Mouse (Mus musculus): Measurements from ENCODE around the gene Acacb. TPM values are rescaled to one million over a fixed set of nuclear protein-coding genes. Genes with fewer than 3 reads are reported as not detected.
A peak's percentile ranks its signal among the peaks of the same experiment; 100 is the strongest.

Gene Acacb
- polyA plus RNA-seq, 1 experiment from 2014 or later: 0.69 TPM

DNA sequence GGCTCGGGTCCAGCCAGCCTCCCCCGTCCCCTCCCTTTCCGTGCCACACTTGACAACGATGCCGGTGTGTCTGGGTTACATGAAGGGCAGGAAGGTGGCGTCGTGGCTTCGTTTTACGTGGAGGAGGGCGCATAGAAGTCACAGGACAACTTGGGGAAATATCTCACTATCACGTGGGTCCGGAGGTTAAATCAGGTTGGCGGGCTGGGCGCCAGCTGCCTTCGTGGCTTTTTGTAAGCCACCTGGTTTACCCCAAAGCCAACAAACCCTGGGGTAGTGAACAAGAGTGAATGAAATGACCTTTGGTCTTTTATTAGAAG is 14.9 kb upstream of the Acacb start:
- no peak for TF ChIP-seq CTCF (IDR thresholded peaks at IDR 0.05; ENCODE audit: low read depth)
- H3K4me2 ChIP-seq (replicated peaks; ENCODE audit: low read depth): peak overlapping the region; percentile 100
- 0 out of 2 replicates have a peak, but pooled peaks cover 3% of the 10 kb centered on the region for H3K4me1 ChIP-seq (replicated peaks; ENCODE audit: control insufficient read depth, insufficient read depth, low read length)
- H3K9me3 ChIP-seq (ENCODE audit: control insufficient read depth): no peaks in the 10 kb centered on the region
- WGBS: under 1% methylated on average over 15 of the region's 15 CpGs
- peak overlapping the region; percentile 66 for H3K27ac ChIP-seq (ENCODE audit: low read depth, low read length)
- H3K4me3 ChIP-seq (ENCODE audit: low read depth, low read length): peak overlapping the region; percentile 65
- ATAC-seq: no peak; the same call in 1 of the 2 replicates
- peak overlapping the region; percentile 59 for H3K9ac ChIP-seq (ENCODE audit: low read depth, low read length)
- peaks cover 3% of the 10 kb centered on the region; the same call in 1 of the 2 replicates for H3K36me3 ChIP-seq (ENCODE audit: control insufficient read depth, insufficient read depth)
- no peaks in the 10 kb centered on the region for H3K27me3 ChIP-seq (replicated peaks; ENCODE audit: control insufficient read depth, insufficient read depth, low read length)

DNA sequence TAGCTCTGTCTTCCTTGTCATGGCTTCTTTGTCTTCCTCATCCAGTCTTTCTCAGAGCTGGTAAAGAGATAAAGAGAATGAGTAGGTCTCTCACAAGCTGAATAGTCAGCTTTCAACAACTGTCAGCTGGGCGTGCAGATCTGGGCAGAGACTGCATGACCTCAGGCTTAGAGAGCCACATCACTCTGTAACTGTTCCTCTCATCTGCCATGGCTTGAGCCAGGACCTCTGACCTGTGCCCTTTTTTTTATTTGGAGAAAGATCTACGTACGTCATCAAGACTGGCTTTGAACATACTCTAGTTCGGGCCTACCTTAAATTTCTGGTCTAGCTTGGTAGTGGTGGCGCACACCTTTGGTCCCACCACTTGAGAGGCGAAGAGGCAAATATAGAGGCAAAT is 13.5 kb upstream of the Acacb start:
- no peak overlapping the region for H3K9ac ChIP-seq (ENCODE audit: low read depth, low read length)
- no peak overlapping the region for H3K4me3 ChIP-seq (ENCODE audit: low read depth, low read length)
- WGBS: 95% methylated on average over 6 of the region's 6 CpGs
- peaks cover 9% of the 10 kb centered on the region; the same call in 1 of the 2 replicates for H3K36me3 ChIP-seq (ENCODE audit: control insufficient read depth, insufficient read depth)
- no peak overlapping the region for H3K4me2 ChIP-seq (replicated peaks; ENCODE audit: low read depth)
- no peaks in the 10 kb centered on the region for H3K27me3 ChIP-seq (replicated peaks; ENCODE audit: control insufficient read depth, insufficient read depth, low read length)
- ATAC-seq: no peak
- H3K9me3 ChIP-seq (ENCODE audit: control insufficient read depth): no peaks in the 10 kb centered on the region
- no peak overlapping the region for H3K27ac ChIP-seq (ENCODE audit: low read depth, low read length)
- no peak for TF ChIP-seq CTCF (IDR thresholded peaks at IDR 0.05; ENCODE audit: low read depth)
- 0 out of 2 replicates have a peak, but pooled peaks cover 3% of the 10 kb centered on the region for H3K4me1 ChIP-seq (replicated peaks; ENCODE audit: control insufficient read depth, insufficient read depth, low read length)

DNA sequence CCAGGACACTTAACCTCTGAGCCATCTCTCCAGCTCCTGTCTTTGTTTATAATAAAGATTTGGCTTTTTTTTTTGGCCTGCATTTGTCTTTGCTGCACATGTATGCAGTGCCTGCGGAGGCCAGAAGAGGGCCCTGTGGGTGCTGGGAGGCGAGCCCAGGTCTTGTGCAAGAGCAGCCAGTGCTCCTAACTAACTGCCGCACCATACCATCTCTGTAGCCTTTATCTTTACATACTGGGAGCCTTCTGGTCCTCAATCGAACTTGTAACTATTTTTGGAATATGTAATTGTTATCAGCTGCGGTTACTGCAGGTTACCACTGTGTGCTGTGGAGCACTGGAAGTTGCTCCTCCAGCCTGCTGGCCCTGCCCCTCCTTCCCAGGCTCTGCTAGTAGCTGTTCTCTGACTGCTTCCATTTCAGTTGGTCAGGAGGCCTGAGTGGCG is 12.2 kb upstream of the Acacb start:
- no peak for ATAC-seq
- peak; percentile 82 for TF ChIP-seq CTCF (IDR thresholded peaks at IDR 0.05; ENCODE audit: low read depth)
- Histone ChIP-seq H3K27me3 (replicated peaks; ENCODE audit: control insufficient read depth, insufficient read depth, low read length) (no peaks in the 10 kb centered on the region), H3K9me3 (ENCODE audit: control insufficient read depth) (no peaks in the 10 kb centered on the region), H3K4me3 (ENCODE audit: low read depth, low read length) (no peak overlapping the region), H3K9ac (ENCODE audit: low read depth, low read length) (no peak overlapping the region), H3K27ac (ENCODE audit: low read depth, low read length) (no peak overlapping the region), H3K4me1 (replicated peaks; ENCODE audit: control insufficient read depth, insufficient read depth, low read length) (0 out of 2 replicates have a peak, but pooled peaks cover 3% of the 10 kb centered on the region), H3K36me3 (ENCODE audit: control insufficient read depth, insufficient read depth) (peaks cover 9% of the 10 kb centered on the region; the same call in 1 of the 2 replicates), H3K4me2 (replicated peaks; ENCODE audit: low read depth) (no peak overlapping the region)
- WGBS: 37% methylated on average over 6 of the region's 6 CpGs

DNA sequence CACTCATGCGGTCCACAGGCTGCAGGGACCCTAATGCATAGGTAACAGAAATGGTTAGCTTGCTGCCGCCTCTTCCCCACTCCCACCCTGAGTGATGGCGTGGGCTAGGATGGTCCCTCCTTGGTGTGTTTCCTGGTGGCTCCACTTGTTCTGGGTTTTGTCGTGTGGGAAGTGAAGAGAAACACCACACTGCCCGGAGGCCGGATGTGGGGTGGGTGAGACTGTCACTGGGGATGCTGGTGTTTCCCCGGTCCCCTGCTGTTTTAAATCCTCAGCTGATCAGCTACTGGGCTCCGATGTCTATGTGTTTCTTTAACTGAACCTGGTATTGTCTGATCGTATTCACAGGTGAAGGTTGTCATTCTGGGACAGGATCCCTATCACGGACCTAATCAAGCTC is 10.8 kb upstream of the Acacb start:
- H3K27ac ChIP-seq (ENCODE audit: low read depth, low read length): no peak overlapping the region
- H3K4me3 ChIP-seq (ENCODE audit: low read depth, low read length): no peak overlapping the region
- no peaks in the 10 kb centered on the region for H3K9me3 ChIP-seq (ENCODE audit: control insufficient read depth)
- no peak overlapping the region for H3K9ac ChIP-seq (ENCODE audit: low read depth, low read length)
- peaks cover 9% of the 10 kb centered on the region; the same call in 1 of the 2 replicates for H3K36me3 ChIP-seq (ENCODE audit: control insufficient read depth, insufficient read depth)
- no peaks in the 10 kb centered on the region for H3K4me1 ChIP-seq (replicated peaks; ENCODE audit: control insufficient read depth, insufficient read depth, low read length)
- no peak for TF ChIP-seq CTCF (IDR thresholded peaks at IDR 0.05; ENCODE audit: low read depth)
- H3K4me2 ChIP-seq (replicated peaks; ENCODE audit: low read depth): no peak overlapping the region
- no peak for ATAC-seq
- H3K27me3 ChIP-seq (replicated peaks; ENCODE audit: control insufficient read depth, insufficient read depth, low read length): no peaks in the 10 kb centered on the region
- WGBS: 86% methylated on average over 10 of the region's 10 CpGs

DNA sequence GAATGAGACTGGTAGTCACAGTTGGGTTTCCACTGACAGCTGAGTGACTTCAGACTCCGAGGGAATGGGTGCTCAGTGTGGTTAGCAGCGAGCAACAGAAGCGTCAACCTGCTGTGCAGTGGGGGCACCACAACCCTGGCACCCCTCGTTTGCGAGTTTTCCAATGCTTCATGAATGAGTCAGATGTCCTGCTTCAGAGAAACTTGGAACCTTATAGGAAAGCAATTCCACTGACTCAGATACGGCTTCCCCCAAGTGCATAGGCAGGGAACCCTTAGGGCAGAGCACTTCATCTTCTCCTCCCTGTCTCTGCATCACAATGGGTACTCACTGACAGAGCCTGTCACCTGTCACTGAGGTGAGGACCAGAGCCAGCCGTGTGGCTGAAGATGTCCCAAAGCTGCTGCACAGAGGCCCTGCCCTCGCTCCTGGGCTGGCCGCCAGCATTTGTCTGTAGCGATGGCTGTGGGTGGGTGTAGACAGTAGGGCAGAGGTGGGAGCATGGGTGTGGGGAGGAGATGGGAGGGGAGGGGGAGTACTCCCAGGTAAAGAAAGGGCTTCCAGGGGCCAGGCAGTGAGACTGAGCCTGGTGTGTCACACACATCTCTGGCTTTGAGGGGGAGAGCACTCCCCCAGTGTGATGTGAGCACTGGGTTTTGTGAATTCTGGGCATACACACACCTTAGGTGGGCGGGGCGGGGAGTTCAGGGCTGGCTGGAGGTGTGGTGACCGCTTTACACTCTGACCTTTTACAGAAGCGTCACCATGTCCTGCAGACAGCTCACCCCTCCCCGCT is 8.7 kb upstream of the Acacb start:
- H3K9me3 ChIP-seq (ENCODE audit: control insufficient read depth): no peaks in the 10 kb centered on the region
- no peaks in the 10 kb centered on the region for H3K4me1 ChIP-seq (replicated peaks; ENCODE audit: control insufficient read depth, insufficient read depth, low read length)
- H3K27ac ChIP-seq (ENCODE audit: low read depth, low read length): peak overlapping the region; percentile 29
- H3K4me3 ChIP-seq (ENCODE audit: low read depth, low read length): no peak overlapping the region
- no peak overlapping the region for H3K9ac ChIP-seq (ENCODE audit: low read depth, low read length)
- no peak for TF ChIP-seq CTCF (IDR thresholded peaks at IDR 0.05; ENCODE audit: low read depth)
- H3K4me2 ChIP-seq (replicated peaks; ENCODE audit: low read depth): peak overlapping the region; percentile 55; the same call in 1 of the 2 replicates
- H3K36me3 ChIP-seq (ENCODE audit: control insufficient read depth, insufficient read depth): peaks cover 9% of the 10 kb centered on the region; the same call in 1 of the 2 replicates
- no peaks in the 10 kb centered on the region for H3K27me3 ChIP-seq (replicated peaks; ENCODE audit: control insufficient read depth, insufficient read depth, low read length)
- 65% methylated on average over 15 of the region's 15 CpGs for WGBS
- ATAC-seq: no peak; the same call in 1 of the 2 replicates

DNA sequence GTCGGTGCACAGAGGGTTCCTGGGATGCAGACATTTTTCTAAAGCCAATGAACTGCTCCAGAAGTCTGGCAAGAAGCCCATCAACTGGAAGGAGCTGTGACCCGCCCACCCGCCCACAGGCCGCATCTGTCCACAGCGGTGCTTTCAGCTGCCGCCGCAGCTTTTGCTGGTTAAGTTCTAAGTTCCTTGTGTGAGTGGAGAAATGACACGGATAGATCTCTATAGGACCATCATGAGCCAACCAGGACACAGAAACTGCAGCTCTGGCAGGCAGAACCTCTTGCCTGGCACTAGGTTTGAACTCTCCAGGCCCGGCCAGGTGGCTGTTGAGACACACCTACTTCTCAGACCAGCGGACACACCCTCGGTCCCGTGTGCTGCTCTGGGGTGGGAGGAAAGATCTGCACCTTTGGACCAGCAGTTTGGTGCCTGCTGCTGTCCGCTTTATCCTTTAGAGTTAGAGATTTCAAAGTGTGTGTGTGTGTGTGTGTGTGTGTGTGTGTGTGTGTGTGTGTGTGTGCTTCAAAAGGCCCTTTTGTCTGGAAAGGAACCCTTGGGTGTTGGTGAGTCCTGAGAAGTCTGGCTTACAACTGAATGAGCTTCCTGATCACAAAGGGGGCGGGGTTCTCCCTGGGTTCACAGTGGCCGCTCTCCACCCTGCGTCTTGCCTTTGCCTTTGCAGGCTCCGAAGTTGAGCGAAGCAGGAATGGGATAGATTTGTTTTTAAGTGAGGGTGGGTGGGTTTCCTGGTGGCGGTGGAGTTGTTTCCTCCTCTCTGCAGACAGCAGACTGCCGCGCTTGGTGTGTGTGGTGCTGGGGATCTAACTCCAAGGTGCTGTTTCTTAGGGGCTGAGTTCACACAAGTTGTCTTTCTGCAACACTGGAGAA is 7.8 kb upstream of the Acacb start:
- peak overlapping the region; percentile 84 for H3K27ac ChIP-seq (ENCODE audit: low read depth, low read length)
- H3K36me3 ChIP-seq (ENCODE audit: control insufficient read depth, insufficient read depth): peaks cover 9% of the 10 kb centered on the region; the same call in 1 of the 2 replicates
- peak; percentile 77 for ATAC-seq
- peak overlapping the region; percentile 55 for H3K4me2 ChIP-seq (replicated peaks; ENCODE audit: low read depth)
- no peak for TF ChIP-seq CTCF (IDR thresholded peaks at IDR 0.05; ENCODE audit: low read depth)
- H3K27me3 ChIP-seq (replicated peaks; ENCODE audit: control insufficient read depth, insufficient read depth, low read length): no peaks in the 10 kb centered on the region
- H3K4me3 ChIP-seq (ENCODE audit: low read depth, low read length): no peak overlapping the region
- no peaks in the 10 kb centered on the region for H3K4me1 ChIP-seq (replicated peaks; ENCODE audit: control insufficient read depth, insufficient read depth, low read length)
- H3K9me3 ChIP-seq (ENCODE audit: control insufficient read depth): no peaks in the 10 kb centered on the region
- WGBS: 38% methylated on average over 21 of the region's 21 CpGs
- no peak overlapping the region for H3K9ac ChIP-seq (ENCODE audit: low read depth, low read length)

Measured in intestine, postnatal 0 days (tissue).